Comparison of ENCODE assay signal across 1 mouse cellular context in the genomic region with DNA sequence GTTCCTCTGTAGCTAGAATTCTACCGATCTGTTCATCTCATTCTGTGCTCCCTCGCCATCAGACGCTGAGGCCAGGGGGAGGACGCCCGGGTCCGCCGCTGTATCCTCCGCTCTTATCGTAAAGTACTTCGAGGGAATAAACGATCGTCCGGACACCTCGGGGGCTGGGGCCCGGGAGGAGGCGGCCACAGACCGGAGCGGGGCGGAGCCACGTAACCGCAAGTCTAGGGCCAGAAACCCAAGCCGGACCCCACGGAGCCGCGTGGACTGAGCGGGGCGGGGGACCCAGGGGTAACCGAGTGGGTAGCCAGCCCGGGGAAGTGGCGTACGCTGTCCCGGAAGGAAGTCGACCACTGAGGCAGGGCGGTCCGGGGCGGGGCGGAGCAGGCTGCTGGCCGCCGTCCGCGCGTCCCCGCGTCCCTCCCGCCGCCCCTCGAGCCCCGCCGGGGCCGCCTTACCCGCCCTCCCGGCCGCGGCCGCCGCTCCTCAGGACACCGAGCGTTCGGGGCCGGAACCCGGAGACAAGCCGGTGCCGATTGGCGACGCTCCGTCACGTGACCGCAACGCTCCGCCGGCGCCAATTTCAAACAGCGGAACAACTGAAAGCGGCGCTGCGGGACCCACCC.
TF ChIP-seq lines count a peak whose summit lies in the region.

Rhno1 (minus strand) TSS at position 531 of the 626 bp plus-strand sequence.
Foxm1 (plus strand) TSS at position 587 of the 626 bp plus-strand sequence.

TF ChIP-seq in MEL, 35 proteins besides CTCF, POLR2A, EP300 and RAD21:
- TF ChIP-seq ELF1 (IDR thresholded peaks at IDR 0.05; ENCODE audit: low read depth, low read length): no peak; the same call in 1 of the 2 replicates
- no peak for TF ChIP-seq TCF12 (IDR thresholded peaks at IDR 0.05; ENCODE audit: low read depth, low read length)
- TF ChIP-seq MYB (IDR thresholded peaks at IDR 0.05; ENCODE audit: low read depth, low read length): no peak
- TF ChIP-seq USF1 (IDR thresholded peaks at IDR 0.05; ENCODE audit: low read depth, low read length): peak; percentile 94
- TF ChIP-seq HCFC1 (IDR thresholded peaks at IDR 0.05; ENCODE audit: low read depth, low read length): no peak; the same call in 1 of the 2 replicates
- peak; percentile 66 for TF ChIP-seq MXI1 (IDR thresholded peaks at IDR 0.05; ENCODE audit: low read depth, low read length)
- TF ChIP-seq UBTF (IDR thresholded peaks at IDR 0.05; ENCODE audit: borderline replicate concordance, insufficient read depth, low read depth, low read length): 0 out of 2 replicates have a peak, but pooled peaks have one; percentile 70
- no peak for TF ChIP-seq ZC3H11A (IDR thresholded peaks at IDR 0.05; ENCODE audit: low read depth, low read length)
- TF ChIP-seq RCOR1 (IDR thresholded peaks at IDR 0.05; ENCODE audit: low read depth, low read length): no peak
- TF ChIP-seq TBP (IDR thresholded peaks at IDR 0.05; ENCODE audit: low read depth, low read length): 0 out of 2 replicates have a peak, but pooled peaks have one; percentile 43
- TF ChIP-seq GABPA (IDR thresholded peaks at IDR 0.05; ENCODE audit: low read depth, low read length): no peak
- no peak for TF ChIP-seq ETS1 (IDR thresholded peaks at IDR 0.05; ENCODE audit: low read depth, low read length)
- TF ChIP-seq TAL1 (IDR thresholded peaks at IDR 0.05; ENCODE audit: low read length): no peak
- TF ChIP-seq MAX (IDR thresholded peaks at IDR 0.05; ENCODE audit: low read length): peak; percentile 72
- TF ChIP-seq MAFK (IDR thresholded peaks at IDR 0.05; ENCODE audit: borderline replicate concordance, low read depth, low read length): no peak
- no peak for TF ChIP-seq GATA1 (IDR thresholded peaks at IDR 0.05; ENCODE audit: low read depth, low read length)
- TF ChIP-seq KAT2A (conservative IDR thresholded peaks at IDR 0.05; ENCODE audit: low read depth, low read length): no peak
- no peak for TF ChIP-seq SMC3 (IDR thresholded peaks at IDR 0.05; ENCODE audit: low read depth, low read length)
- no peak for TF ChIP-seq ZNF384 (IDR thresholded peaks at IDR 0.05; ENCODE audit: low read depth, low read length)
- peak; percentile 59 for TF ChIP-seq NELFE (IDR thresholded peaks at IDR 0.05; ENCODE audit: low read depth, low read length)
- no peak for TF ChIP-seq POLR2AphosphoS5 (IDR thresholded peaks at IDR 0.05; ENCODE audit: borderline replicate concordance, low read depth, low read length)
- 0 out of 2 replicates have a peak, but pooled peaks have one; percentile 31 for TF ChIP-seq POLR2AphosphoS2 (IDR thresholded peaks at IDR 0.05; ENCODE audit: low read length)
- TF ChIP-seq JUND (IDR thresholded peaks at IDR 0.05; ENCODE audit: low read depth, low read length): no peak
- TF ChIP-seq ZKSCAN1 (IDR thresholded peaks at IDR 0.05; ENCODE audit: low read depth, low read length): no peak
- no peak for TF ChIP-seq MEF2A (IDR thresholded peaks at IDR 0.05; ENCODE audit: extremely low read depth, insufficient replicate concordance, low read depth, low read length, poor library complexity, severe bottlenecking)
- no peak for TF ChIP-seq ZMIZ1 (IDR thresholded peaks at IDR 0.05; ENCODE audit: low read depth, low read length)
- peak; percentile 57; the same call in 1 of the 2 replicates for TF ChIP-seq BHLHE40 (IDR thresholded peaks at IDR 0.05; ENCODE audit: borderline replicate concordance, low read depth, low read length)
- peak; percentile 49 to 83; a peak in 3 of 4 replicates for TF ChIP-seq USF2 (IDR thresholded peaks at IDR 0.05; ENCODE audit: borderline replicate concordance in 1 of 2, insufficient read depth in 1 of 2, low read depth in 1 of 2, low read length in 2 of 2)
- TF ChIP-seq CHD2 (IDR thresholded peaks at IDR 0.05; ENCODE audit: low read length): no peak
- no peak for TF ChIP-seq MAZ (IDR thresholded peaks at IDR 0.05; ENCODE audit: low read depth, low read length)
- TF ChIP-seq NRF1 (IDR thresholded peaks at IDR 0.05; ENCODE audit: insufficient read depth, low read depth, low read length, poor library complexity, severe bottlenecking): no peak
- peak; percentile 86; the same call in 1 of the 2 replicates for TF ChIP-seq E2F4 (IDR thresholded peaks at IDR 0.05; ENCODE audit: borderline replicate concordance, low read depth, low read length)
- TF ChIP-seq SIN3A (IDR thresholded peaks at IDR 0.05; ENCODE audit: low read length): peak; percentile 68
- no peak; the same call in 1 of the 2 replicates for TF ChIP-seq CHD1 (IDR thresholded peaks at IDR 0.05; ENCODE audit: low read depth, low read length)
- 0 out of 2 replicates have a peak, but pooled peaks have one; percentile 13 for TF ChIP-seq MYC (IDR thresholded peaks at IDR 0.05; ENCODE audit: low read depth, low read length)
